Mouse (Mus musculus): ENCODE results near the gene Myo18a.

DNA sequence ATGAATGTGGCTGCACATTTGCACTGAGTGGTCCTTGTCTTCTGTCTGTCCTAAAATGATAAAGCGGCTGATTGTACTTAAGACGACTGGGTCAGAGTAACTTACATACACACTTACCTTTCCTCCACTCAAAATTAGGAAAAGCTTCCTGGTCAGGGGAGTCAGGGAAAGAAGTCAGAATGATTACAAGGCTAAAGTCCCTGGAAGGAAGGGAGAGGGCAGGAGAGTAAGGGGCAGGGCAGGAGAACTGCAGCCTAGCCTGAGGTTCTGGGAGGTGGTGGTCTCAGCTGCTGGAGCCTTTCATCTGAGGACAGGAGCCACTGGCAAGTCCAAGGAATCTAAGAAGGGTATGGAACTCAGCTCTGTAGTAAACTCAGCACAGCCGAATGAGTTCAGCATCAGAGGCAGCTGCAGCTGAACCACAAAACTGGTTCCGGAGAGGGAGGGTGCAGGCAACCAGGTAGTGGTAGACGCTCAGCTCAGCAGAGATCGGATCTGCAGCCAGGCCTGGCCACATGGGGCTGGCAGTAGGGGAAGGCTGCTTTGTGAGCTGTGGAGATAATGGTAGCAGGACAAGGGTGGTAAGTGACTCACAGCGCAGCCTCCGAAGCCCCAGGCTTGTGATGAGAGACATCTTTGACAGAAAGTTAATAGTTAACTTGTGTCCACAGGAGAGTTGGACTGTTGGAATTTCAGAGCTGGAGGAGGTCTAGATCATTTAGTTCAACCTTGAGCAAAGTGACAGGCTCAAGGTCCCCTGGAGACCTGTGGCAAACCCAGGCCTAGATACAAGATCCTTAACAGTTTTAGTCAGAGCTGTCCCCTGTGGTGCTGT, 9.1 kb downstream of the Myo18a start:
- TF ChIP-seq POLR2A (IDR thresholded peaks at IDR 0.05; ENCODE audit: borderline replicate concordance, extremely low read depth, insufficient read depth, insufficient read length, poor library complexity, severe bottlenecking) (no peak), CTCF (IDR thresholded peaks at IDR 0.05; ENCODE audit: borderline replicate concordance, extremely low read depth, insufficient read depth, insufficient read length) (no peak)
